Mouse (Mus musculus): ENCODE data around the gene Gm11042. TPM values are rescaled to one million over a fixed set of nuclear protein-coding genes. Genes with fewer than 3 reads are reported as not detected.

Gene Gm11042
- polyA plus RNA-seq, 1 experiment from 2014 or later, result not detected

DNA sequence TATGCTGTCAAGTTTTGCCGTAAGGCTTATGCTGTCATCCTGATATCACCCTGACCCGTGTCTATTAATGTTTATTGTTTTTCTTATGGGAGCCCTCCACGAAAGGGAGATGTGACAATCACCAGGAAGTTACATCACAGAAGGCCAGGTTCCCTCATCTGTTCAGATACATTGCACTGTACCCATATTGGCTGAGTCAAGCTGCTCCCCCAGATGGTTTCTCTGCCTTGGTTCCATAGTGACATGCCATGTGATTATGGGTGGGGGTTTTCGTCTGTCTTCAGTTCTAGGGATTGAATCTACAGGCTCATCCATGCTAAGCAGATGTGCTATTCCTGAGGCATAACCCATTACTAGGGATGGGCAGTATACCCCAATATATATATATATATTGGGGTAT is 34.8 kb downstream of the Gm11042 start:
- no peaks in the 10 kb centered on the region for H3K36me3 ChIP-seq
- no peak overlapping the region for H3K4me3 ChIP-seq (replicated peaks)
- no peak overlapping the region for H3K27ac ChIP-seq
- 85% methylated on average over 4 of the region's 4 CpGs for WGBS
- no peak for ATAC-seq
- peaks cover 23% of the 10 kb centered on the region for H3K27me3 ChIP-seq (replicated peaks)
- H3K9me3 ChIP-seq, result no peaks in the 10 kb centered on the region
- peaks cover 8% of the 10 kb centered on the region; the same call in 1 of the 2 replicates for H3K4me1 ChIP-seq (replicated peaks)
- no peak overlapping the region for H3K9ac ChIP-seq
- H3K4me2 ChIP-seq (replicated peaks), result no peak overlapping the region

DNA sequence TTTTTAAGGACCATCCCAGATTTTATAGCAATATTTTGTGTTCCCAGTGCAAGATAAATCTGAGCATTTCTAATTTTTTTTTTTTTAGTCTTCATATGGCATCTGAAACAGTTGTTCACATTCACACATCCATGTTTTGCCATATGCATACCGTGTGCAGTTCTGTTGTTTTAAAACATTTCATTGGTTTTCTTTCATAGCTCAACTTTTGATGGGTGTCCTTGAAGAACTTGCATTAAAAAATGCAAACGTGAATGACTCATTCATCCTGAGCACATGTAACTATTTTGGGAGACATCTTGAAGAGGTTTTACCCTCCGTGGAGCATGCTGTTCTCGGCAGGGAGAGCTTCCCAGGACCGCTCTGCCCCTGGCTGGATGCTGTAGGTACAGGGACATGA is 38.9 kb downstream of the Gm11042 start:
- no peaks in the 10 kb centered on the region for H3K36me3 ChIP-seq
- H3K9ac ChIP-seq, result no peak overlapping the region
- WGBS, result 81% methylated on average over 5 of the region's 5 CpGs
- no peaks in the 10 kb centered on the region for H3K27me3 ChIP-seq (replicated peaks)
- H3K4me2 ChIP-seq (replicated peaks), result no peak overlapping the region
- no peaks in the 10 kb centered on the region for H3K9me3 ChIP-seq
- H3K27ac ChIP-seq, result no peak overlapping the region
- H3K4me1 ChIP-seq (replicated peaks), result no peaks in the 10 kb centered on the region
- no peak for ATAC-seq
- no peak overlapping the region for H3K4me3 ChIP-seq (replicated peaks)

DNA sequence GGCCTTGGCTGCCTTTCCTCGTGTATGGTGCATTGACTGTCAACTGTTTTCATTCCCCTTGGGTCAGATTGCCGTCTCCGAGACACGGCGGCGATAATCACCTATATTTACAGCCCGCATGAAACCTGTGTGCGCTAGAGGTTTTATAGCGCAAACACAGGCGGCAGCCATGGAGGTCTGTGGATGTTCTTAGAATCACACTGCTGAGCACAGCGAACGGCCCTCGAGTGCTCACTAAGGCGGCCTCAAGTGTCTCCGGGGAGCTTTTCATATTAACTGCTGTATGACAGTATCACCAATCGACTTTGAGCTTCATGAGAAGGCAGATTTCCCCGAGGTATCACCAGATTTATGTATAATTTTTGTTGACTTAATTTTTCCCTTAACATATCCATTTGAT is 43.6 kb downstream of the Gm11042 start:
- Histone ChIP-seq H3K4me1 (replicated peaks) (no peaks in the 10 kb centered on the region), H3K36me3 (no peaks in the 10 kb centered on the region), H3K4me2 (replicated peaks) (no peak overlapping the region), H3K9ac (no peak overlapping the region), H3K27me3 (replicated peaks) (no peaks in the 10 kb centered on the region), H3K9me3 (no peaks in the 10 kb centered on the region), H3K4me3 (replicated peaks) (no peak overlapping the region), H3K27ac (no peak overlapping the region)
- ATAC-seq, result no peak
- 90% methylated on average over 17 of the region's 17 CpGs for WGBS

- Histone ChIP-seq H3K4me1 (replicated peaks) (no peaks in the 10 kb centered on the region), H3K9ac (no peak overlapping the region), H3K27ac (no peak overlapping the region), H3K4me3 (replicated peaks) (no peak overlapping the region), H3K27me3 (replicated peaks) (no peaks in the 10 kb centered on the region), H3K9me3 (no peaks in the 10 kb centered on the region), H3K4me2 (replicated peaks) (no peak overlapping the region), H3K36me3 (no peaks in the 10 kb centered on the region)
- ATAC-seq, result no peak
- 83% methylated on average over 15 of the region's 15 CpGs for WGBS
Observed at GRCm38 (mm10) chr12:74268644-74269285, 47.4 kb downstream of the Gm11042 start.

DNA sequence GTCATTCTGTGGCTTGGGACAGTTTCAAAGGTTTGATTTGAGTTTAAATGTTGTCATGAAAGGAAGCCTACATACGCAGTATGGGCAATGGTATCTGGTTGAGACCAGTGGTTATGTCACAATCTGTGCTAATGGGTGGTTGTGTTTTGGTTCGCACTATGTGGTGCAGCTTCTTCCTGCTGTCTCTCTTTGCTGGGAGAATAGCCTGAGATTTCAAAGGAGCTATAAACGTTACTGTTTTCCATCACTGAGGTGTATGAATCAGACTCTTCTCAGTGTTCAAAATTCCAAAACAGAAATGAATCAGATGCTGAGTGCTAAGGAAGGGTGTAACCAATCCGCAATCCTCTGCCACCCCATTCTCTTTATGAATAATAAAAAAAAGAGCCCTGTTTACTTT is 49.1 kb downstream of the Gm11042 start:
- ATAC-seq, result no peak
- Histone ChIP-seq H3K9ac (no peak overlapping the region), H3K4me2 (replicated peaks) (no peak overlapping the region), H3K27ac (no peak overlapping the region), H3K4me3 (replicated peaks) (no peak overlapping the region), H3K9me3 (no peaks in the 10 kb centered on the region), H3K4me1 (replicated peaks) (no peaks in the 10 kb centered on the region), H3K36me3 (no peaks in the 10 kb centered on the region), H3K27me3 (replicated peaks) (no peaks in the 10 kb centered on the region)
- 90% methylated on average over 4 of the region's 4 CpGs for WGBS

All from intestine, embryonic 15.5 days (tissue).